In genomic region chr5:137541768-137542540, GRCm38 (mm10) we compare ENCODE assay signal across 15 mouse cellular contexts. TPM values are rescaled to one million over a fixed set of nuclear protein-coding genes. Genes with fewer than 3 reads are reported as not detected.
DNase-seq lines count a peak whose midpoint lies in the region; ATAC-seq lines count a peak whose summit lies in the region.
"Had no signal": no experiment of that assay in that cellular context is flagged by ENCODE, and none has a peak within 500 bp of the region (broad histone marks: within the 10 kb centered on the region; RNA-seq: fewer than 3 reads in every experiment).

No protein-coding gene starts in this region.

- ATAC-seq in forebrain, embryonic 15.5 days (replicated peaks) = 0 out of 2 replicates have a peak, but pooled peaks have one; percentile 58
- ATAC-seq: CD4-positive, CD25-positive, alpha-beta regulatory T cell, adult 4 months had no signal

- no peak overlapping the region for H3K4me3 ChIP-seq in forebrain, embryonic 15.5 days
- no peak overlapping the region for H3K4me3 ChIP-seq in forebrain, embryonic 10.5 days
- H3K4me3 ChIP-seq: kidney, embryonic 15.5 days; midbrain, embryonic 12.5 days had no signal

- 53% methylated on average over 5 of the region's 5 CpGs for WGBS in forebrain, embryonic 15.5 days
- WGBS in forebrain, embryonic 10.5 days = 79% methylated on average over 5 of the region's 5 CpGs

- H3K4me2 ChIP-seq in forebrain, embryonic 15.5 days (replicated peaks) = no peak overlapping the region
- H3K4me2 ChIP-seq: kidney, embryonic 15.5 days; lung, embryonic 14.5 days; midbrain, embryonic 12.5 days had no signal

- no peak overlapping the region for H3K9ac ChIP-seq in forebrain, embryonic 15.5 days (replicated peaks)
- H3K9ac ChIP-seq: kidney, embryonic 15.5 days; lung, embryonic 14.5 days; midbrain, embryonic 12.5 days had no signal

- peak overlapping the region; percentile 57 for H3K27ac ChIP-seq in forebrain, embryonic 15.5 days (replicated peaks)
- H3K27ac ChIP-seq in forebrain, embryonic 10.5 days = no peak overlapping the region
- H3K27ac ChIP-seq: kidney, embryonic 15.5 days; midbrain, embryonic 12.5 days had no signal

- peaks cover 16% of the 10 kb centered on the region for H3K4me1 ChIP-seq in forebrain, embryonic 15.5 days
- H3K4me1 ChIP-seq in forebrain, embryonic 10.5 days = peaks cover 9% of the 10 kb centered on the region; the same call in 1 of the 2 replicates
- H3K4me1 ChIP-seq: kidney, embryonic 15.5 days; midbrain, embryonic 12.5 days had no signal

- H3K36me3 ChIP-seq in forebrain, embryonic 15.5 days = no peaks in the 10 kb centered on the region
- no peaks in the 10 kb centered on the region for H3K36me3 ChIP-seq in forebrain, embryonic 10.5 days (replicated peaks)
- H3K36me3 ChIP-seq: kidney, embryonic 15.5 days; midbrain, embryonic 12.5 days had no signal

- no peaks in the 10 kb centered on the region for H3K9me3 ChIP-seq in forebrain, embryonic 15.5 days
- H3K9me3 ChIP-seq in forebrain, embryonic 10.5 days = no peaks in the 10 kb centered on the region
- H3K9me3 ChIP-seq: kidney, embryonic 15.5 days; midbrain, embryonic 12.5 days had no signal

- DNase-seq in forebrain, embryonic 10.5 days (ENCODE audit: extremely low spot score, low spot score) = no peak
- peak; percentile 24 for DNase-seq in ovary, postnatal 36 days (ENCODE audit: low spot score)
- no peak for DNase-seq in ovary, postnatal 10 days (ENCODE audit: low spot score)
- DNase-seq in cerebellum, postnatal 25 days = peak; percentile 75 to 81
- no peak for DNase-seq in right cerebral cortex, postnatal 10 days (ENCODE audit: low spot score in 2 of 2)
- no peak for DNase-seq in spleen, postnatal 4 days (ENCODE audit: low spot score in 2 of 2)
- DNase-seq in layer of hippocampus, adult 9-11 months = no peak
- DNase-seq: lung, embryonic 14.5 days; thymus, postnatal 25 days had no signal

- no peaks in the 10 kb centered on the region for H3K27me3 ChIP-seq in forebrain, embryonic 15.5 days
- H3K27me3 ChIP-seq in forebrain, embryonic 10.5 days (ENCODE audit: poor library complexity, severe bottlenecking) = no peaks in the 10 kb centered on the region
- H3K27me3 ChIP-seq: kidney, embryonic 15.5 days; midbrain, embryonic 12.5 days had no signal

RNA-seq across cellular contexts. Expression of gene Gnb2, which starts 8.6 kb away (rescaled TPM):
- polyA plus RNA-seq in forebrain, embryonic 15.5 days (2015; fragmentation: Nextera tagmentation; extraction: Ambion mirVana) = 535 and 578 TPM in 2 replicates
- 287 and 288 TPM in 2 replicates for polyA plus RNA-seq in forebrain, embryonic 10.5 days (2016; fragmentation: Nextera tagmentation; extraction: Ambion mirVana)

RNA-seq across cellular contexts. Expression of gene Epo, which starts 8.9 kb away (rescaled TPM):
- polyA plus RNA-seq in forebrain, embryonic 15.5 days (2015; fragmentation: Nextera tagmentation; extraction: Ambion mirVana) = not detected in 2 replicates
- 2.9 and 4.8 TPM in 2 replicates for polyA plus RNA-seq in forebrain, embryonic 10.5 days (2016; fragmentation: Nextera tagmentation; extraction: Ambion mirVana)
- polyA plus RNA-seq: CD4-positive, CD25-positive, alpha-beta regulatory T cell, adult 4 months; midbrain, embryonic 12.5 days; neural tube, embryonic 14.5 days had no signal

RNA-seq across cellular contexts. Expression of gene Actl6b, which starts 11.4 kb away (rescaled TPM):
- polyA plus RNA-seq in forebrain, embryonic 15.5 days (2015; fragmentation: Nextera tagmentation; extraction: Ambion mirVana) = 250 and 259 TPM in 2 replicates
- polyA plus RNA-seq in forebrain, embryonic 10.5 days (2016; fragmentation: Nextera tagmentation; extraction: Ambion mirVana) = 2.0 and 4.8 TPM in 2 replicates
- polyA plus RNA-seq: CD4-positive, CD25-positive, alpha-beta regulatory T cell, adult 4 months; limb, embryonic 11.5 days; lung, embryonic 14.5 days had no signal

RNA-seq across cellular contexts. Expression of gene Gigyf1, which starts 23.6 kb away (rescaled TPM):
- polyA plus RNA-seq in forebrain, embryonic 15.5 days (2015; fragmentation: Nextera tagmentation; extraction: Ambion mirVana) = 19.2 and 20.0 TPM in 2 replicates
- polyA plus RNA-seq in forebrain, embryonic 10.5 days (2016; fragmentation: Nextera tagmentation; extraction: Ambion mirVana) = 13.5 and 14.0 TPM in 2 replicates

RNA-seq across cellular contexts. Expression of gene Tfr2, which starts 27.7 kb away (rescaled TPM):
- polyA plus RNA-seq in forebrain, embryonic 15.5 days (2015; fragmentation: Nextera tagmentation; extraction: Ambion mirVana) = 2.2 and 3.2 TPM in 2 replicates
- polyA plus RNA-seq in forebrain, embryonic 10.5 days (2016; fragmentation: Nextera tagmentation; extraction: Ambion mirVana) = 1.3 and 2.5 TPM in 2 replicates

Comparison
In these comparisons a context has a peak if more than half of its experiments do, and no peak if none do; other contexts are left out.
1. DNase-seq: peak in ovary, postnatal 36 days (single experiment) and cerebellum, postnatal 25 days (2 of 2); none in forebrain, embryonic 10.5 days (single experiment), ovary, postnatal 10 days (single experiment), right cerebral cortex, postnatal 10 days (0 of 2), spleen, postnatal 4 days (0 of 2) and layer of hippocampus, adult 9-11 months (single experiment).
2. RNA of gene Actl6b, which starts 11.4 kb away (polyA plus RNA-seq): 250 to 259 TPM in forebrain, embryonic 15.5 days; 2.0 to 4.8 TPM in forebrain, embryonic 10.5 days; every median in the first group is over 10 times any median in the second.